Mouse (Mus musculus): ENCODE data around the gene Klra1.
"Not testable (repeated sequence)": the region's sequence is repeated elsewhere in the genome, so short reads cannot be mapped to it uniquely, and the experiment has no call there.

DNA sequence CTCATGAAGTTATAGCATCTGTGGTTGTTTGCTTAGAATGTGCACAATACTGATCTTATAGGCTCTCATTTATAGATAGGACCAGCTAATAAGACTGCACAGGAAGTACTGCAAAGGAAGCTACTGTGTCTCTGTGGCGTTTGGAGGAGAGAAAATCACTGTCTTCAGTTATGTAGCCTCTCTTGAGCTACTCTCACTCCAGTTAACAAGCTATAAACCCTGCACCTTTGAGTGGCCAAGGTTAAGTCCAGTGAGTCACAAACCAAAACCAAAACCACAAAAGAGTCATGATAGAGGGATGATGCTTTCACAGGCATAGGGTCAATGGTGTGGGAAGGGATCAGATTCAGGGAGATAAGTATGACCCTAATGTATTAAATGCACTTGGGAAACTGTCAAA lies 41.3 kb downstream of the Klra1 start:
- TF ChIP-seq POLR2A (IDR thresholded peaks at IDR 0.05; ENCODE audit: control insufficient read depth, extremely low read depth, insufficient read depth, low read length, poor library complexity); CTCF (IDR thresholded peaks at IDR 0.05; ENCODE audit: borderline replicate concordance, control insufficient read depth, extremely low read depth, insufficient read depth, low read length, poor library complexity): not testable (repeated sequence)

Data from thymus, adult 2 months (tissue).